Mouse (Mus musculus) ES-E14 (cell line): ENCODE measurements around the gene Trmt1l. TPM values are rescaled to one million over a fixed set of nuclear protein-coding genes. Genes with fewer than 3 reads are reported as not detected.

Source experiments
- DNase-seq: peaks from one replicate; pipeline ENCODE4 v3.0.0-alpha.2; 2013; ENCODE audit warnings: low read depth, low spot score
- H3K27ac ChIP-seq: 2 replicates; pipeline ENCODE4 v1.5.1; 2012; ENCODE audit warnings: low read depth, mild to moderate bottlenecking, low read length, moderate library complexity, mixed read lengths; ENCODE audit not compliant: poor library complexity, insufficient read depth, severe bottlenecking
- H3K36me3 ChIP-seq: 2 replicates; pipeline ENCODE4 v1.6.1; 2012; ENCODE audit warnings: mild to moderate bottlenecking, low read length, moderate library complexity, mixed read lengths; ENCODE audit not compliant: control insufficient read depth, poor library complexity, insufficient read depth, severe bottlenecking
- H3K4me1 ChIP-seq, 2 experiments: fragments of 150-350 bp in 1 of 2; sonication (generic) in 1 of 2; 2 replicates each; pipeline ENCODE4 v1.6.1; 2012; ENCODE audit warnings: low read length in 2 of 2, mild to moderate bottlenecking in 1 of 2, mixed read lengths in 1 of 2; ENCODE audit not compliant: control insufficient read depth in 2 of 2, insufficient read depth in 2 of 2, poor library complexity in 1 of 2
- H3K4me3 ChIP-seq, 2 experiments: fragments of 150-350 bp in 1 of 2; sonication (generic) in 1 of 2; 2 replicates each; pipeline ENCODE4 v1.5.1; 2012; ENCODE audit warnings: low read length in 2 of 2, low read depth in 1 of 2, mild to moderate bottlenecking in 1 of 2, mixed read lengths in 1 of 2; ENCODE audit not compliant: insufficient read depth in 1 of 2, poor library complexity in 1 of 2, severe bottlenecking in 1 of 2
- H3K9ac ChIP-seq: 2 replicates; pipeline ENCODE4 v1.6.1; 2012; ENCODE audit warnings: low read depth, mild to moderate bottlenecking, low read length, mixed read lengths; ENCODE audit not compliant: poor library complexity, insufficient read depth, severe bottlenecking
- H3K9me3 ChIP-seq: fragments of 150-350 bp; sonication (generic); 2 replicates; pipeline ENCODE4 v1.6.1; 2012; ENCODE audit warnings: low read depth, mild to moderate bottlenecking, low read length; ENCODE audit not compliant: control insufficient read depth, insufficient read depth
- CHD2 ChIP-seq: IDR thresholded peaks from 2 replicates; pipeline ENCODE4 v1.6.1; 2014; ENCODE audit warnings: mild to moderate bottlenecking, low read depth, low read length, inconsistent platforms
- HCFC1 ChIP-seq: IDR thresholded peaks from 2 replicates; pipeline ENCODE4 v1.6.1; 2012; ENCODE audit warnings: low read length, inconsistent platforms, borderline replicate concordance; ENCODE audit not compliant: insufficient read depth
- MAFK ChIP-seq: IDR thresholded peaks from 2 replicates; pipeline ENCODE4 v1.6.1; 2014; ENCODE audit warnings: mild to moderate bottlenecking, low read depth, low read length, inconsistent platforms; ENCODE audit not compliant: insufficient read depth
- ZC3H11A ChIP-seq: IDR thresholded peaks from 2 replicates; pipeline ENCODE4 v1.6.1; 2012; ENCODE audit warnings: low read depth, mild to moderate bottlenecking, inconsistent platforms, low read length, borderline replicate concordance
- ZNF384 ChIP-seq: IDR thresholded peaks from 2 replicates; pipeline ENCODE4 v1.6.1; 2012; ENCODE audit warnings: low read depth, low read length, inconsistent platforms
- in situ Hi-C, 2 experiments: fragments of 600-800 bp; cut with MboI; formaldehyde crosslinking; loops; one replicate each; pipeline ENCODE4 v1.15.1; 2025; ENCODE audit warnings: low sequenced_read_pairs in 2 of 2, inconsistent platforms in 1 of 2; ENCODE audit not compliant: unreplicated experiment in 2 of 2
- total RNA-seq: library from RNA; depleted of rRNA; stranded (reverse); fragments of 300-350 nt; gene quantifications from 2 replicates; pipeline ENCODE4 v1.2.3, GENCODE M21; 2012; rRNA removed

The Trmt1l gene
- 18.1 and 19.8 TPM in 2 replicates for total RNA-seq

DNA sequence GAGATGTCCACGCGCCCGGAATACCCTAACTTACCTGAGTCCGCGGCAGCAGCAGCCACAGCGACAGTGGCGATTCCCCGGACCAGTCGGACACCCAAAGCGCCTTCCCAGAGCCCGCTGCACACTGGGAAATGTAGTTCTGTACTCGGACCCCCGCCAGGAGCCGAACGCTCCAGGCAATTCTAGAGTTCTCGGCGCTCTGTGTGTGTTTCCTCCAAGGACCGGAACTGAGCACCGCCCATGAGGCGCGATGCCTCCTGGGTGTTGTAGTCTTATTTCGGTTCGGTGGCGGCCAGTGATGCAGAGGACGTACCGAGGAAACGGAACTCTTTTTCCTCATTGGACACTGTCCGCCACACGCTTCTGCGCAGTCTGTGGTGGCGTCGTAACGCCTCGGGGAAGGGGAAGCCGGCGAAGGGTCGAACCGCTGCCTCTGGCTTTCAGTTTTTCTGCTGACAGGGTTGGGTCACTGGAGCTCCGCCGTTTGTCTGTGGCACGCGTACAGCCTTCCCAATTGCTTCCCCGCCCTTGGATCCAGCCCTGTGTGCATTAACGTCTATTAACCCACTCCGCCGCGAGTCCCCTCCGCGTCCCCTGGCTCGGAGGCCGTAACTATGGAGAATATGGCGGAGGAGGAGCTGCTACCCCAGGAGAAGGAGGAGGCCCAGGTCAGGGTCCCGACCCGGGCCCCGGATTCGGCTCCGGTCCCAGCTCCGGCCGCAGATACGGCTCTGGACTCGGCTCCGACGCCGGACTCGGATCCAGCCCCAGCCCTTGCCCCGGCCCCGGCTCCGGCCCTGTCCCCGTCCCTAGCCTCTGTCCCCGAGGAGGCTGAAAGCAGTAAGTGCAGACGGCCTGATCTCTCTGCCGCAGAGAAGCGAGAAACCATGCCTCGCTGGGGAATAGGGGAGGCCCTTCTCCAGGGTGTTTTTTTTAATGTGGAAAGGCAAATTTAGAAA is at the start of gene Trmt1l, which contains the start of gene Swt1:
Gene Trmt1l (plus strand): TSS at position 280 of the 959 bp plus-strand sequence.
Gene Swt1 (minus strand): TSS at position 193 of the 959 bp plus-strand sequence.
- in situ Hi-C loops, result no loop called here
- DNase-seq, result peak; percentile 99
- Histone ChIP-seq H3K4me3 (peak within 1 kb of the TSS; percentile 87 to 99), H3K4me1 (peaks cover 0 to 7% of the 10 kb centered on the region in 2 experiments; a peak in 2 of 4 replicates), H3K9ac (peak within 1 kb of the TSS; percentile 95), H3K9me3 (no peaks in the 10 kb centered on the region), H3K36me3 (no peaks in the 10 kb centered on the region), H3K27ac (peak within 1 kb of the TSS; percentile 92)
- TF ChIP-seq ZC3H11A, result no peak
- TF ChIP-seq HCFC1, result peak; percentile 97

DNA sequence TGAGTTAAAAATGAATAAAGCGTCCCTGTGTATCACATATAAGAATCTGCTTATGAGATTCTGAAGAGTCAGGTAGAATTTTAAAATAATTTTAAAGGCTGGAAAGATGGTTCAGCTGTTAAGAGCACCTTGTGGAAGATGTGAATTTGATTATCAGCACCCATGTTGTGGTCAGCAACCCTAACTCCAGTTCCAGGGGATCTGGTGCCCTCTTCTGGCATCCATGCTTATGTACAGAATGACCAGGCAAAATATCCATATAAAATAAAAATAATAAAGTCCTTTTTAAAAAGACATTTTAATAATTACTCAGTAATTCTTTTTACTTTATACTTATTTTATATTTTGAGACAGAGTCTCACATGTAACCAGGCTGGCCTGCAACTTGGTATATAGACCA is 38.3 kb upstream of the Trmt1l start:
- Histone ChIP-seq H3K9me3 (no peaks in the 10 kb centered on the region), H3K4me1 (no peaks in the 10 kb centered on the region), H3K27ac (no peak overlapping the region), H3K36me3 (no peaks in the 10 kb centered on the region), H3K9ac (no peak overlapping the region), H3K4me3 (no peak overlapping the region)
- in situ Hi-C loops, result no loop called here
- no peak for TF ChIP-seq CHD2
- no peak for TF ChIP-seq ZNF384
- TF ChIP-seq ZC3H11A, result peak; percentile 77
- peak; percentile 75 for TF ChIP-seq MAFK
- no peak for TF ChIP-seq HCFC1
- DNase-seq, result peak; percentile 20

DNA sequence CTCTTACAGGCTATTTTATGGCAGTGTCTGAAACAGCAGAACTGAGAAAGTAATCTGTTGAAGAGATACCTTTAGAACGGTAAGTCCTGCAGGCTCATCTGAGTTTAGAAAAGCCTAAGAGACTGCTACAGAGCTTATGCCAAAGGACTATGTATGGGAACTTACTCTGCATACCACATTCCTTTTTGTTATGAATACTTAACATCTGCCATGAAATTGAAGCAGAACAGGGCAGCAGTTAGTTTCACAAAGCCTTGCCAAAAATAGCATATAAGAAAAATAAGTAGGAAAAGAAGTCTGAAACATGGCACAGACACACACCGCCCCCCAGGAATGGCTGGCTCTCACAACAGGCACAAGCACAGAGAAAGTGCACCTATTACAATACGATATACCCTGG is 18.5 kb upstream of the Trmt1l start:
- H3K36me3 ChIP-seq, result peaks cover 2% of the 10 kb centered on the region; the same call in 1 of the 2 replicates
- TF ChIP-seq HCFC1 (no peak), ZC3H11A (no peak), CHD2 (no peak), MAFK (no peak), ZNF384 (no peak)
- no peak overlapping the region for H3K9ac ChIP-seq
- H3K4me3 ChIP-seq, result no peak overlapping the region
- H3K9me3 ChIP-seq, result no peaks in the 10 kb centered on the region
- no peaks in the 10 kb centered on the region for H3K4me1 ChIP-seq
- no peak overlapping the region for H3K27ac ChIP-seq
- in situ Hi-C loops, result no loop called here
- no peak for DNase-seq

DNA sequence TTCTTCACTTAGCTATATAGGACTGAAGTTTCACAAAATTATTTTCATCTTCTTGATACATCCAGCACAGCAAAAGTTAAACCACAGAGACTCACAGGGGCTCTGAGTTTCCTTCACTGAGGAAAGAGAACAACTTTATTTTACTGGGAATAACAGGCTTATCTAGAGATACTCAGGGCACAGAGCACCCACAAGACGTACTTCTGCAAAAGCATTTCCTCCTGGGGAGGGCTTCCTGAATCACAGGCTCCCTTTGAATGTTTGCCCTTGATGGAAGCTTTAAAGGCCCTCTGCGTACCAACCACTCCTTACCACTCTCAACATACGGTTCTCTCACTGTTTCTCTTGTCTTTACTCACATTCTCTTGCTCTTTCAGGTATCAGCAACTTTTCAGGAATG is 6.2 kb upstream of the Trmt1l start:
- Histone ChIP-seq H3K36me3 (peaks cover 2% of the 10 kb centered on the region), H3K4me1 (no peaks in the 10 kb centered on the region; a peak in 1 of 4 replicates), H3K9ac (no peak overlapping the region), H3K27ac (no peak overlapping the region), H3K9me3 (no peaks in the 10 kb centered on the region), H3K4me3 (no peak overlapping the region)
- in situ Hi-C loops, result no loop called here
- no peak for TF ChIP-seq HCFC1
- TF ChIP-seq ZNF384, result no peak
- TF ChIP-seq MAFK, result no peak
- TF ChIP-seq CHD2, result no peak
- TF ChIP-seq ZC3H11A, result no peak
- no peak for DNase-seq
